Mouse (Mus musculus): ENCODE measurements around the gene 4931440F15Rik.

GRCm38 (mm10) chr11:29808173-29808980, 17.1 kb downstream of the 4931440F15Rik start:
- TF ChIP-seq POLR2A (IDR thresholded peaks at IDR 0.05; ENCODE audit: extremely low read depth, insufficient read depth, low read length) (no peak), CTCF (IDR thresholded peaks at IDR 0.05; ENCODE audit: extremely low read depth, insufficient read depth, low read length) (no peak)
